Mouse (Mus musculus) gastrocnemius, postnatal 4 days (tissue): ENCODE measurements at regions not wholly inside any gene's neighbourhood (a gene's known extent, or its start where the extent isn't known, plus 50 kb on each side); places are given as distances from the start of the nearest gene placed in this dataset.
"Not testable (repeated sequence)": the region's sequence is repeated elsewhere in the genome, so short reads cannot be mapped to it uniquely, and the experiment has no call there.

Source experiments
- DNase-seq, 2 experiments: peaks; one replicate each; pipeline ENCODE4 v3.0.0; 2021 to 2022; ENCODE audit warnings: low spot score in 2 of 2, mixed read lengths in 2 of 2

DNA sequence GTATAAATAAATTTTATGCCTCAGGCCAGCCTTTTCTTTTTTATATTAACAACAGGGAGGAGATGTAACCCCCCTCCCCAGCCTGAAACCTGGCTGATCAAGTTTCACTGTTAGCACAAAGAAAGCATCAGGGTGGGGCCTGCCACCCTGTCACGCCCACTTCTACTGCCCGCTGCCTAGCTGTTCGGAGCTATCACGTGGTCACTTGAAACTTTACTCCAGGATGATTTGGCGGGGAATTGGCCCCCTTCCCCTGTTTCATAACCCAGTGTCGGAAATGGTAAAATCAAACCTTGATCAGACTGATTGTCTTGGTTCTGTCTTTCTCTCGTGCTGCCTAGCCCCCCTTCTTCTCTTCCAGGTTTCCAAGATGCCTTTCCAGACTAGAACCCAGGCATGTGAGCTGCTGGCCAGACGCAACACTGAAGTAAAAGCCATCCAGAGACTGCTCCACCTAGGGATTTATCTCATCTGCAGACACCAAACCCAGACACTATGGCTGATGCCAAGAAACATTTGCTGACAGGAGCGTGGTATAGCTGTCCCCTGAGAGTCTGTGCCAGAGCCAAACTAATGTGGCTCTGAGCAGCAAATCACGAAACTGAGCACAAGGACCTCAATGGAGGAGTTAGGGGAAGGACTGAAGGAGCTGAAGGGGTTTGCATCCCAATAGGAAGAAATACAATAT lies 1386.6 kb upstream of the 1700008P02Rik start:
- DNase-seq, result no peak

- no peak for DNase-seq
Measured at GRCm38 (mm10) chr3:8006273-8006672, 1386.0 kb upstream of the 1700008P02Rik start.

- not testable (repeated sequence) for DNase-seq
Measured at GRCm38 (mm10) chr3:8005684-8006083, 1385.4 kb upstream of the 1700008P02Rik start.

DNA sequence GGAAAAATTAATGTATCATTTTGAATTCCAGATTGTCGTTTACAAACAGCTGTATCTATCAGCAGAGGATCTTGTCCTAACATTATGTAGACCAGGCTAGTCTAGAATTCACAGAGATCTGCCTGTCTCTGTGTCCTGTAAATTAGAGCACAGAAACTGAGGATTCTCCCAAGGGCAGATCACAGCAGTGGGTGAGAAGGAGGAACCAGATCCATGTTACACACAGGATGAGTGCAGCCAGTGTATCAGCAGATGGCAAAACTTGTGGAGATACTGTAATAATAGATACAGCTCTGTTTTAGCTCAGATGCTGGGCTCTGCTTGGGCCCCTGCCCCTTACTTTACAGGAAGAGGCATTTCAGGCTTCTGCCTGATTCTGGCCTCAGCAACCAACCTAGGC lies 1384.0 kb upstream of the 1700008P02Rik start:
- DNase-seq, result no peak

DNA sequence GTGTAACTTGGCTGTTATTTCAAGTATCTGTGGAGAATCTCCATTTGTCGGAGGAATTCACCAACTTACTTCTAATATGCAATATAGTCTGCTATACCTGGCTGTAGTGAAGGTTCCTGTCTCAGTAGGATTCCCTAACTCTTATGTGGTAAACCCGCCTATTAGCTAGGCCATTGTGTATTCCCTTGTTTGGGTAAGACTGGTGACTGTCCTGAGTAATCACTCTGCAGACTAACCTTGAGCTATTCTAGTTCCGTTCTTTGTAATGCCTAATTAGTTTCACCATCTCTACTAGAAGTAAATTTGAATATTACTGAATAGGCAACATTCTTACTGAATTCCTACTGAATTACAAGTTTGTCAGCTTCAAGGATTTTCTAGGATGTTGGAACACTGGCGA lies 1380.8 kb upstream of the 1700008P02Rik start:
- DNase-seq, result no peak

DNA sequence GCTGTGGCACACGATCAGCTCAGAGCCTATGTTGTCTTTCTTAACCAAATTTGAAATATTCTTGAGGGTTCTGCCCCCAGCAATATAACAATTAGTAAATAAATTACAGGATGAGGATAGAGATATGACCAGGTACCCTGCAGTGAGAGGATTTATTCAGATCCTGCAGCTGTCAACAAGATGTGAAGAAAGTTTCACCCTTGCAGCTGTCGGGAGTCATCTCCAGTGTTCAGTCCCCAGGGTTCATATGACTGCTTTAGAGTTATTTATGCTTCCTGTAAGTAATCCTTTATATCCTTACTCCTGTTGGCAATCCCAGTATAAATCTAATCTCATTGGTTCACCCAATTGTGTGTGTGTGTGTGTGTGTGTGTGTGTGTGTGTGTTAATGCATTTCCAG lies 1372.1 kb upstream of the 1700008P02Rik start:
- DNase-seq, result no peak

DNA sequence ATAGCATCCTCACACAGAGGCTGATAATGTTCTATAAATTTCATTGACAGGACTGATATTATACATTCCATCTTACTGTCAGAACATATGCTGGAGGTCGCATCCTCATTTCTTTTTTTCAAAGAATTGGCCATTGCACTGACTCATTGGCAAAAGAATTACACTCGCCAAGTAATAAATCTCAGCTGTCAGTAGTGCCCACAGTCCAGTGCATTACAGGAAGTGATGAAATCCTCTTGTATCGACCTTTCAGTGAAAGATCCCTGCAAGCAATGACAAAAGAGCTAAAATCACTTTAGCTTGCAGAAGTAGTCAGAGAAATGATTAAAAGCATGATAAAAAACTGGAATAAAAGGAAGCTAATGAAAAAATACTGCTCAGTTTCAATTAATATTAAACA lies 1353.0 kb upstream of the 1700008P02Rik start:
- no peak for DNase-seq

DNA sequence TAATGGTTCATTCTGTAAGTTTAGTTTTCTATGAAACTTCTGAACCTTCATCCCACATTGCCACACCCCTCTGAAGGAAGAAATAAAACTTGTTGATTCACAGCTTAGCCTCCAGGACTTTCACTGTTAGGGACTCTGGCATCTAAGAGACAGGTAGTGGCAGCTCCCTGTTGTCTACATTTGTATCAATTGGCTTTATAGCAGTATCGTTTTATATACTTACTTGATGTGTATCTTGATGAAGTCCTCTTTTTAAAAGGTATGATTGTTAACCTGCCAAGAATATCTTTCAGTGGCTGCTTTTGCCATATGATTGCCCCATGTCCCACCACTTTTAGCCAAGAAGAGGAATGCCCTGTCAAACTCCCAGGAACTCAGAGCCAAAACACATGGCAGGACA lies 1333.7 kb upstream of the 1700008P02Rik start:
- DNase-seq, result no peak

DNA sequence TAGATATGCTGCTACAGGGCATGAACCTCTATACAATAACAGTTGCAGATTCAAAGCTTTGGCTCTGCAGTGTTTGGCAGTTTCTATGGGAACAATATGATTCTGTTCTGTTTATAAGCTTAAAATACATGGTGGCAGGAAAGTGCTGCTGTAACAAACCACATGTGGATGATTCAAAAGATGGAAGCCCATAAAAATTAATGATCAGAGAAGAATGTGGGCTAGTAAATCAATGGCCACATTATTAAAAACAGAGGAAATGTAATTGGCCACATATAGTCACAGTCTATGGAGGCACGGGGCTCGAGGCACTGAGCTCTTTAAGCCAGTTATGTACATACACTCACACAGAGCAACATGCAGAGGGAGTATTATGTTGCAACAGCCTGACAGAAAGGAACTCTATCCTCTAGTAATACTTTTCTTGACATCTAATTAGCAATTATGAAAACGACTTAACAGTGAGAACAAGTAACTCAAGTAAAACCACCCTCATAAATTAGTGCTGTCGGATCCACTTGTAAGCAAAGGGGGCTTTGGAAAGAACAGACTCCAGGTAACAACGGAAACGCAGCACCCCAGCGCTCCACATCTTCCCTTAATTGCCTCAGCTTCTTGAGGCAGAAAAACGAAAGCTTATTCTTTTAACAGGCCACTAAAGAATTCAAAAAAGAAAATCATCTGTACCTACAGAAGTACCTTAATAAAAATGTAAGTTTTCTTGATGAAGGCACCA lies 1323.6 kb upstream of the 1700008P02Rik start:
- no peak for DNase-seq
